Mouse (Mus musculus) lung, adult 18-20 months (tissue): Measurements from ENCODE around the gene Rsc1a1.

Source experiments
- DNase-seq, 2 experiments: peaks; one replicate each; pipeline ENCODE4 v3.0.0; 2022; ENCODE audit warnings: mixed read lengths in 2 of 2

Rsc1a1 gene

GRCm38 (mm10) chr4:141685499-141685898 is at the start of gene Rsc1a1:
Gene Rsc1a1 (minus strand): TSS chr4:141685599.
- no peak for DNase-seq

GRCm38 (mm10) chr4:141735206-141735560 is 49.8 kb upstream of the Rsc1a1 start:
- DNase-seq = no peak

GRCm38 (mm10) chr4:141734446-141735205 is 49.2 kb upstream of the Rsc1a1 start:
- DNase-seq = peak; percentile 91 to 94

- DNase-seq = no peak
Measured at GRCm38 (mm10) chr4:141731766-141732165, 46.4 kb upstream of the Rsc1a1 start.

DNA sequence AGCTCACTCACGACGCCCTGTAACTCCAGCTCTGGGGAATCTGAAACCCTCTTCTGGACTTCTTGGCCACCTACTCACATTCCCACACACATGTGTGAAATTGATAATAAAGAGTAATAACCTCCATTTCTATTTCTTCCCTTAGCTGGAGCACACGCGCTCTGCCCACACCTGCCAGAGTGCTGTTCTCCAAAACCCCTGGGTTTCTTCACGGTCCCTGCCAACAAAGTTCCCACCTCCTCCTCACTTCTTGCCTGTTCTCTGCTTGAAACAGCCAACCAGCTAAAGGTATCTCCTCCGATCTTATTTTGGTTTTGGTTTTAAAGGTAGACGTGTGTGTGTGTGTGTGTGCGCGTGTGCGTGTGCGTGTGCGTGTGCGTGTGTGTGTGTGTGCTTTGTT is 45.0 kb upstream of the Rsc1a1 start:
- DNase-seq = no peak

DNA sequence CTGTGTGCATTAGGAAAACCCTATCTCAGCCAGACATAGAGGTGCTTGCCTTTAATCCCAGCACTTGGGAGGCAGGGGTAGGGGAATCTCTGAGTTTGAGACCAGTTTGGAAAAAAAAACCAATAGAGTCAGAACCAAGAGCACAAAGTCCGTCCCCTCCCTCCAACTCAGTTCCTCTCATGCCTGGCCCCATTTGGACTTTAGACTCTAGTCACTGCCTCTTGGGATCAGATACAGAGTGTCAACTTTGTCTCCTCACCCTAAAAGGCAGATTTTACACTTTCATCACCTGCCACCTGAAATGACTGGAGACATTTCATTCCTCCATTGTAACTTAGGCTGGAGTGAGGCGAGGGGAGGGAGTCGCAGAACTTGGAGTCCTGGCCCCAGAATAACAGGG is 43.9 kb upstream of the Rsc1a1 start:
- no peak for DNase-seq

- DNase-seq = peak; percentile 53 to 54
Measured at GRCm38 (mm10) chr4:141725738-141726137, 40.3 kb upstream of the Rsc1a1 start.

DNA sequence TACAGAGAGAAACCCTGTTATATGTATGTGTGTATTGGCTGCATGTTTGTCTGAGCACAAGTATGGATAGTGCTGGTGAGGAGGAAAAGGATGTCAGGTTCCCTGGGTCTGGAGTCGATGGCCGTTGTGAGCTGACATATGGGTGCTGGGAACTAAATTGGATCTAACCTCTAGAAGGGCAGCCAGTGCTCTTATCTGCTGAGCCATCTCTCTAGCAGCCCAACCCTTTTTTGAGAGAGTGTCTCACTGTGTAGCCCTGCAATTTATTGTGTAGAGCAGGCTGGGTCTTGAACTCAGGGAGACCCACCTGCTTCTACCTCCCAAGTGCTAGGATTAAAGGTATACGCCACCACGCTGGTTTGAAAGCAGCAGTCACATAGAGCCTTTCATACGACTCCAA is 39.9 kb upstream of the Rsc1a1 start:
- DNase-seq = no peak

DNA sequence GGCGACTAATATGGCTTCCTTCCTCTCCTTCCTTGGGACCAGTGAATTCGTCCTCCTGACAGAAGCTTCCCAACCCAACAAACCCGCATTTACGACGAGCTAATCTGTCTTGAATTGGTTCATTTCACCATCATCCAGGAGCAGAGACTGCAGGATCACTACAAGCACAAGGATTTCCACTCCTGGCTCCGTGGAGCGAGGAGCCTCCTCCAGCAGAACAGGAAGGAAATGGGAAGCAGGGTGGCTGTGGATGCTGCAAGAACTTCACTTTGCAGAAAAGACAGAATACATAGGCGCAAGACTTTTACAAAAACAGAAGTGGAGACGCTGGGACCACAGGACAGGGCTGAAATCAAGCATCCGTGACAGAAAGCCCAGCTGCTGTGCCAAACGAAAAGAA is 39.2 kb upstream of the Rsc1a1 start:
- no peak for DNase-seq

- no peak for DNase-seq
Measured at GRCm38 (mm10) chr4:141723673-141724068, 38.3 kb upstream of the Rsc1a1 start.

DNA sequence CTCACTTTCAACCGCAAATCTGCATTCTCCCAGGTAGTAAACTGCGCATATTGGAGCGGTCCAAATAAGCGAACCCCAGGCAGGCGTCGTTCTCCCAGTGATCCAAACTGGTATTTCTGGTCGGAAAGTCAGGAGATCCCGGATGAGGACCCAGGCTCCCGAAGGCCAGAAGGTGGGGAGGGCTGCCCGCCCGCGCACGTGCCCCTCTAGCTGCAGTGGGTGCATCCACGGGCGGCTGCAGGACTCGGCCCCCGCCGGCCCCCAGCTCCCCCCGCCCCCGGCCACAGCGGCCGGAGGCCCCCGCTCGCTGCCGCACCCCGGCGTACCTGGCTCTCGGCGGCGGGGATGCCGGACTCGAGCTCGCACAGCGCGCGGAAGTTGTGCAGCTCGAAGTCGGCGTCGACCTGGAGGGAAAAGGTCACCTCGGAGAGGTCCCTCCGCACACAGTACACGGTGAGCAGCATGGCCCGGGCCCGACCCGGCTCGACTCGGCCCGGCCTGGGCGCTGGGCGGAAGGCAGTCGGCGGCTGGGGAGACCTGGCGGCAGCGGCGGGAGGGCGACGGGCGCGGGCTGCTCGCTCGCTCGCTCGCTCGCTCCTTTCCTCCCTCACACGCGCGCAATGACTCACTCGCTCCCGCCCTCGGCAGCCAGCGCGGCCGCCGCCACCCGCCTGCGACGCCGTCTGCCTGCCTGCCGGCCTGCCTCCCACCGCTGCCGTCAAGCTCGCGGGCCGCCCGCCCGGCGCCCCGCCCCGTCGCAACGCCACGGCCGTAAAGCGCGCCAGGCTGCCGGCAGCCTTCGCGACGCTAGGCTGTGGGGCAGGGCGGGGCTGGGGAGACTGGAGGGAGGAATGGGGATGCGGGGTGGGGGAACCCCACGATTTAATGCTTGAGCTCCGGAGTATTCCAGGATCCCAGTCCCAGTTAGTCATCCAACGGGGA is 37.6 kb upstream of the Rsc1a1 start, which contains the start of gene Ddi2:
Gene Ddi2, minus strand, starts transcription at position 689 of the 942 bp plus-strand sequence.
- peak; percentile 89 to 93 for DNase-seq

DNA sequence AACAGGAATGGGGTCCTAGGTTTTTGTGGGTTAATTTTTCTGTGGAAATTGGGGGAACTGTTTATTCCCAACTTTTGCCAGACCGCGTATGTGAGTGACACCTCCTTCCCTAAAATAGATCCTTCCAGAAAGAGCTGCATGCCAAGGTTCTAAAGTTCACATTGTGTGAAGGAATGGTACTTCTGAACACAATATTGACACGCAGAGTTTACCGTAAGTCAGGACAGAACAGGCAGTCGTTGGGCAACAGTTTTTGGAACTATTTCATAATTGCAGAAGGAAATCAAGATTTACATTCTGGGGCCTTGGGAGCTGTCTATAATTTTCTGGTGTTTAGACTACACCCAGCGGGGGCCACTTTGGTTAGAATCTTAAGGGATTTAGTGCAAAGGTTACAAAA is 36.6 kb upstream of the Rsc1a1 start:
- peak in 1 of 2 experiments; percentile 58 for DNase-seq

- no peak for DNase-seq
Measured at GRCm38 (mm10) chr4:141720761-141721523, 35.5 kb upstream of the Rsc1a1 start.

GRCm38 (mm10) chr4:141719304-141719703 is 33.9 kb upstream of the Rsc1a1 start:
- DNase-seq = no peak

- no peak for DNase-seq
Measured at GRCm38 (mm10) chr4:141717633-141718032, 32.2 kb upstream of the Rsc1a1 start.

DNA sequence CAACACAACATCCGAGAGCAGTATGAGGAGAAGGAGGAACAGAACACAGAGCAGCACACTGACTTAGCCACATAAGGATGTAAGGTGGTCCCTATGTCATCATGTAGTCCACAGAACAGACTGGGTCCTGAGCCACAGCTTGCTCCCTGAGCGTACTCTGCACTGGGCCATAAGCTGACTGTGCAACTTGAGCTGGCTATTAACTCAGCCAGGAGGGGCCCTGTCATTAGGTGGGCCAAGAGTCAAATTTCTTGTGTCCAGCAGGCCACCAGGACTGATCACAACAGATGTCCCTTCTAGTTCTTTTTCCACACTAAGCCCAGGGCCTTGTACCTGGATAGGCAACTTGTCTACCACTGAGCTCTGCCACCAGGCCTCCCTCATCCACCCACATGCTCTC is 29.6 kb upstream of the Rsc1a1 start:
- no peak for DNase-seq

- no peak for DNase-seq
Measured at GRCm38 (mm10) chr4:141713598-141714142, 28.3 kb upstream of the Rsc1a1 start.

DNA sequence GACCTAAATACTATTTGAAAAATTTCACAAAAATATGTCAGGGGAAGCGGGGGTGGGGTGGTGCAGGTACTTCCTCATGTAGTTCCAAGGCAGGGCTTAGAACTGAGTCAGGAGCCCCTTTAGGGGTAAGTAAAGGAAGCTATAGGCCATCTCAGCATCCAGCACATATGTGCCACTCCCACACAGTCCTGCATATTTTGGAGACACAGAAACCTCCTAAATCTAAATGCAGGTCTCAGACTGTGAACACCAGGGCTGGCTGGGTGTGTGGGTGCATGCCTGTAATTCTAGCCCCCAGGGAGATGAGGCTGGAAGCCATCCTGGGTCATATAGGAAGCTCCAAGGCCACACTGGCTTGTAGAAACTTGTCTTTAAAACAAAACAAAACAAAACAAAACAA is 25.9 kb upstream of the Rsc1a1 start:
- no peak for DNase-seq

DNA sequence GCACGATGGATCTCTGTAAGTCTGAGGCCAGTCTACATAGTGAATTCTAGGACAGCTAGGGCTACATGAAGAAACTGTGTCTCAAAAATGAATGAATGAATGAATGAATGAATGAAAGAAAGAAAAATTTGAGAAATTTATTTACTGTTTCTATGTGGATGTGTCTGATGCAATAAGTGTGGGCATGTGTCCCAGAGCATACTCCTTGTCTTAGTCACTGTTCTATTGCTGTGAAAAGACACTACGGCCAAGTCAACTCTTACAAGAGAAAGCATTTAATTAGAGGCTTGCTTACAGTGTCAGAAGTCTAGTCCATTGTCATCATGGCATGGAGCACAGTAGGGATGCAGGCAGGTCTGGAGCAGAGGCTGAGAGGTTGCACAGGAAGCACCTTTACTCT is 23.6 kb upstream of the Rsc1a1 start:
- no peak for DNase-seq

DNA sequence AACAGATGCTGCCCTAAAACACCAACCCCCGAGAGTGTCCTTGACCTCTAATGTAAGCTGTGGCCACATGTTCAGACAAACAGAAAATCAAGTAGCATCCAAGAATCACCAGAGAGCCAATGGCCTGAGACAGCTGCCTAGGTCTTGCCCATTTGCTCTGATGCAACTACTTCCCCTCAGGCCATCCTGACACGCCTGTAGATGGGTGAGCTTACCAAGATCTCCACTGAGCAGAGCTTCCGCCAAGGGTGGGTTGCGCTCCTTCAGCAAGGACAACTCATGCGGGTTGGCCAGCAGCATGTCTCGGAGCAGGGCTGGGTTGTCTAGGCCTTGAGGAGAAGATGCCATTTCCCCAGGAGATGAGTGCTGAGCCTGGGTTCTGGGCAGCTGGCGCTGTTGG is 22.6 kb upstream of the Rsc1a1 start:
- DNase-seq = no peak

DNA sequence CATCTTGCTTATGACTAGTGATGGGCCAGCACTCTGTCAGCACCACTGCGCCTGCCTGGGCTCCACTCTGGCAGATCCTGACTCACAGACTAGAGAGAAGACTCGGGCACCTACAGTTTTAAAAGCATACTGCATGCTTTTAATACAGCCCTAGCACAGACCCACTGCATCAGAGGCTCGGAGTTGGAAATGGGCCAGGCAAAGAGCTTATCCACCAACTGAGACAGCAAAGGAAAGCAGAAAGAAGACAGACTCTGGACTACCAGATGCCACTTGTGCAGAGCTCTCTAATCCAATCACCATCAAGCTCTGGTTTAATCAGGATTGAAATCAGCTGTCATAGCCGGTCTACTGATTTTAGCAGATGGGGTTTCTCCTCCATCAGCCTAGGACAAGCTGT is 19.9 kb upstream of the Rsc1a1 start:
- DNase-seq = no peak

GRCm38 (mm10) chr4:141704625-141705024 is 19.2 kb upstream of the Rsc1a1 start:
- DNase-seq = no peak

GRCm38 (mm10) chr4:141694719-141695118 is 9.3 kb upstream of the Rsc1a1 start:
- DNase-seq = no peak
